Mouse (Mus musculus) embryonic facial prominence, embryonic 10.5 days (tissue): ENCODE results near the gene Nvl. TPM values are rescaled to one million over a fixed set of nuclear protein-coding genes. Genes with fewer than 3 reads are reported as not detected.

Experiments used
- DNase-seq: peaks from one replicate; pipeline ENCODE4 v3.0.0-alpha.2; 2017; ENCODE audit warnings: low spot score
- H3K27ac ChIP-seq: fragments of 300-500 bp; sonication (generic); replicated peaks from 2 replicates; pipeline ENCODE4 v1.5.1; 2016; ENCODE audit warnings: mild to moderate bottlenecking
- H3K27me3 ChIP-seq: fragments of 300-500 bp; sonication (generic); replicated peaks from 2 replicates; pipeline ENCODE4 v1.6.1; 2016; ENCODE audit warnings: low read depth, mild to moderate bottlenecking; ENCODE audit not compliant: poor library complexity, severe bottlenecking
- H3K36me3 ChIP-seq: fragments of 300-500 bp; sonication (generic); replicated peaks from 2 replicates; pipeline ENCODE4 v1.6.1; 2016; ENCODE audit warnings: mild to moderate bottlenecking, moderate library complexity
- H3K4me1 ChIP-seq: fragments of 300-500 bp; sonication (generic); 2 replicates; pipeline ENCODE4 v1.6.1; 2016
- H3K4me3 ChIP-seq: fragments of 300-500 bp; sonication (generic); 2 replicates; pipeline ENCODE4 v1.5.1; 2016; ENCODE audit warnings: mild to moderate bottlenecking, moderate library complexity
- H3K9me3 ChIP-seq: fragments of 300-500 bp; sonication (generic); 2 replicates; pipeline ENCODE4 v1.6.1; 2016; ENCODE audit warnings: mild to moderate bottlenecking
- WGBS: fragments of 180-500 bp; shearing (Covaris S2); methylation state at CpG from one replicate; pipeline ENCODE4 v1.1.7; 2016; 5-methylcytosine and 5-hydroxymethylcytosine counted together
- polyA plus RNA-seq: library from polyadenylated mRNA; unstranded; fragments of >200 nt; fragmentation: Nextera tagmentation; extraction: Ambion mirVana; gene quantifications from 2 replicates; pipeline ENCODE4 v1.2.1, GENCODE M21; 2016

Nvl gene
- polyA plus RNA-seq, 1 experiment from 2014 or later = 49.5 TPM

- H3K9me3 ChIP-seq = no peaks in the 10 kb centered on the region; the same call in 1 of the 2 replicates
- peak; percentile 47 for DNase-seq
- WGBS = 59% methylated on average over 3 of the region's 3 CpGs
- peaks cover 7% of the 10 kb centered on the region; the same call in 1 of the 2 replicates for H3K4me1 ChIP-seq
- no peaks in the 10 kb centered on the region for H3K36me3 ChIP-seq
- no peaks in the 10 kb centered on the region for H3K27me3 ChIP-seq
- H3K4me3 ChIP-seq = no peak overlapping the region
- no peak overlapping the region for H3K27ac ChIP-seq
Measured at GRCm38 (mm10) chr1:181061784-181062485, 82.1 kb downstream of the Nvl start.

- 86% methylated on average over 4 of the region's 4 CpGs for WGBS
Measured at GRCm38 (mm10) chr1:181052898-181053297, 91.1 kb downstream of the Nvl start.

GRCm38 (mm10) chr1:181050937-181051336 is 93.1 kb downstream of the Nvl start, which contains the start of gene 9130409I23Rik:
Gene 9130409I23Rik, plus strand, starts transcription at chr1:181051237.
- DNase-seq = no peak
- Histone ChIP-seq H3K27me3 (no peaks in the 10 kb centered on the region), H3K4me3 (no peak within 1 kb of the TSS), H3K4me1 (no peaks in the 10 kb centered on the region), H3K27ac (no peak within 1 kb of the TSS), H3K36me3 (no peaks in the 10 kb centered on the region), H3K9me3 (no peaks in the 10 kb centered on the region)
- WGBS = 82% methylated on average over 6 of the region's 6 CpGs

More at GRCm38 (mm10) chr1:181052898-181053297, 91.1 kb downstream of the Nvl start:
- H3K27ac ChIP-seq = no peak overlapping the region
- H3K27me3 ChIP-seq = no peaks in the 10 kb centered on the region
- DNase-seq = no peak
- H3K36me3 ChIP-seq = no peaks in the 10 kb centered on the region
- H3K4me3 ChIP-seq = no peak overlapping the region
- H3K9me3 ChIP-seq = no peaks in the 10 kb centered on the region; the same call in 1 of the 2 replicates
- no peaks in the 10 kb centered on the region for H3K4me1 ChIP-seq

GRCm38 (mm10) chr1:181049328-181049842 is 94.6 kb downstream of the Nvl start:
- Histone ChIP-seq H3K36me3 (no peaks in the 10 kb centered on the region), H3K27ac (no peak overlapping the region), H3K9me3 (no peaks in the 10 kb centered on the region), H3K4me1 (no peaks in the 10 kb centered on the region), H3K27me3 (no peaks in the 10 kb centered on the region), H3K4me3 (no peak overlapping the region)
- DNase-seq = no peak

- Histone ChIP-seq H3K27ac (no peak overlapping the region), H3K4me1 (no peaks in the 10 kb centered on the region), H3K4me3 (no peak overlapping the region), H3K36me3 (no peaks in the 10 kb centered on the region), H3K27me3 (no peaks in the 10 kb centered on the region), H3K9me3 (no peaks in the 10 kb centered on the region)
- no peak for DNase-seq
- 67% methylated on average over 1 of the region's 1 CpGs for WGBS
Measured at GRCm38 (mm10) chr1:181047520-181047919, 96.5 kb downstream of the Nvl start.

GRCm38 (mm10) chr1:181039652-181040051 is 104.4 kb downstream of the Nvl start:
- H3K4me3 ChIP-seq = no peak overlapping the region
- H3K36me3 ChIP-seq = no peaks in the 10 kb centered on the region
- DNase-seq = peak; percentile 23
- no peaks in the 10 kb centered on the region for H3K9me3 ChIP-seq
- H3K4me1 ChIP-seq = no peaks in the 10 kb centered on the region
- no peaks in the 10 kb centered on the region; the same call in 1 of the 2 replicates for H3K27me3 ChIP-seq
- WGBS = 10% methylated on average over 4 of the region's 4 CpGs
- H3K27ac ChIP-seq = no peak overlapping the region

GRCm38 (mm10) chr1:181037623-181038022 is 106.4 kb downstream of the Nvl start:
- 80% methylated on average over 4 of the region's 4 CpGs for WGBS
- Histone ChIP-seq H3K4me1 (no peaks in the 10 kb centered on the region), H3K27me3 (no peaks in the 10 kb centered on the region; the same call in 1 of the 2 replicates), H3K9me3 (no peaks in the 10 kb centered on the region), H3K27ac (no peak overlapping the region), H3K4me3 (no peak overlapping the region), H3K36me3 (no peaks in the 10 kb centered on the region)
- no peak for DNase-seq

Other genes with a start within 250 kb of the Nvl start
- gene Pycr2, start 239.9 kb downstream of the Nvl start, polyA plus RNA-seq = 141 and 149 TPM in 2 replicates
- gene Lefty1, start 209.2 kb downstream of the Nvl start, polyA plus RNA-seq = 0.11 and 0.39 TPM in 2 replicates
- 2.4 and 4.3 TPM in 2 replicates for gene Tmem63a, start 201.9 kb downstream of the Nvl start, polyA plus RNA-seq
- gene Ephx1, start 123.3 kb downstream of the Nvl start, polyA plus RNA-seq = 0.41 and 0.46 TPM in 2 replicates
- gene 9130409I23Rik, start 93.0 kb downstream of the Nvl start, polyA plus RNA-seq = not detected in 2 replicates
- 111 and 121 TPM in 2 replicates for gene Cnih4, start 489 bp upstream of the Nvl start, polyA plus RNA-seq
- 30.3 and 30.9 TPM in 2 replicates for gene Wdr26, start 67.8 kb upstream of the Nvl start, polyA plus RNA-seq
- 0.24 and 0.57 TPM in 2 replicates for gene Cnih3, start 208.4 kb upstream of the Nvl start, polyA plus RNA-seq